Mouse (Mus musculus) forebrain, embryonic 12.5 days (tissue): ENCODE data around the gene Gm1043. TPM values are rescaled to one million over a fixed set of nuclear protein-coding genes. Genes with fewer than 3 reads are reported as not detected.

Experiments
- ATAC-seq: fragments of 200-750 bp; cut with Nextera tagmentation; 2 replicates; pipeline ENCODE4 v1.8.0; 2017; ENCODE audit warnings: moderate TSS enrichment; ENCODE audit not compliant: low FRiP score
- H3K27ac ChIP-seq: fragments of 300-500 bp; sonication (generic); 2 replicates; pipeline ENCODE4 v1.5.1; 2016; ENCODE audit warnings: mild to moderate bottlenecking
- H3K27me3 ChIP-seq: fragments of 300-500 bp; sonication (generic); 2 replicates; pipeline ENCODE4 v1.6.1; 2016; ENCODE audit warnings: mild to moderate bottlenecking
- H3K36me3 ChIP-seq: fragments of 300-500 bp; sonication (generic); replicated peaks from 2 replicates; pipeline ENCODE4 v1.6.1; 2016; ENCODE audit warnings: mild to moderate bottlenecking
- H3K4me1 ChIP-seq: fragments of 300-500 bp; sonication (generic); 2 replicates; pipeline ENCODE4 v1.6.1; 2016
- H3K4me2 ChIP-seq: fragments of 300-500 bp; sonication (generic); 2 replicates; pipeline ENCODE4 v1.6.1; 2016; ENCODE audit warnings: mild to moderate bottlenecking, moderate library complexity
- H3K4me3 ChIP-seq: fragments of 300-500 bp; sonication (generic); replicated peaks from 2 replicates; pipeline ENCODE4 v1.5.1; 2016; ENCODE audit warnings: mild to moderate bottlenecking
- H3K9ac ChIP-seq: fragments of 300-500 bp; sonication (generic); 2 replicates; pipeline ENCODE4 v1.6.1; 2016; ENCODE audit warnings: mild to moderate bottlenecking
- H3K9me3 ChIP-seq: fragments of 300-500 bp; sonication (generic); 2 replicates; pipeline ENCODE4 v1.6.1; 2016
- WGBS: fragments of 180-500 bp; shearing (Covaris S2); methylation state at CpG from one replicate; pipeline ENCODE4 v1.1.7; 2016; 5-methylcytosine and 5-hydroxymethylcytosine counted together
- polyA plus RNA-seq: library from polyadenylated mRNA; unstranded; fragments of >200 nt; fragmentation: Nextera tagmentation; extraction: Ambion mirVana; gene quantifications from 2 replicates; pipeline ENCODE4 v1.2.1, GENCODE M21; 2016

Gm1043 gene
- polyA plus RNA-seq, 1 experiment from 2014 or later = 0.29 TPM

DNA sequence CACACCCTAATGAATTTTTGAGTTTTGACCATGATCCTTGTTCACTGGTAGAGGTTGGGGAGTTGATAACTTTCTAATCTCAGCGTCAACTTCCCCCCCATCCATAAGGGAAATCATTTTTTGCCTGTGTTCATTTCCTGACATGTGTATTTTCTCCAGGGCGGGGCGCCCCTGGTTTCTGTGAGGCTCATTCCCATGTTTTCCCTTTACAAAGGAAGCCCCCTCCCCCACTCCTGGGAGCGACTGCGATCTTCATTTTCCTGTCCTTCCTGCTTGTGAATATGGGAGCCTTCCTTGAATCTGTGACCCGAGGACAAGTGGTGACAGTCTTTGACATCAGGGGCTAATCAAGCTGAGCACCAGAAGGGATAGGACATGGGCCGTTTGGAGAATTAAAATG lies 171.7 kb downstream of the Gm1043 start:
- Histone ChIP-seq H3K9me3 (no peaks in the 10 kb centered on the region), H3K27ac (no peak overlapping the region), H3K4me1 (peaks cover 43% of the 10 kb centered on the region), H3K27me3 (no peaks in the 10 kb centered on the region), H3K4me2 (no peak overlapping the region), H3K36me3 (peaks cover 20% of the 10 kb centered on the region), H3K9ac (no peak overlapping the region), H3K4me3 (no peak overlapping the region)
- no peak for ATAC-seq
- WGBS = 67% methylated on average over 7 of the region's 7 CpGs

DNA sequence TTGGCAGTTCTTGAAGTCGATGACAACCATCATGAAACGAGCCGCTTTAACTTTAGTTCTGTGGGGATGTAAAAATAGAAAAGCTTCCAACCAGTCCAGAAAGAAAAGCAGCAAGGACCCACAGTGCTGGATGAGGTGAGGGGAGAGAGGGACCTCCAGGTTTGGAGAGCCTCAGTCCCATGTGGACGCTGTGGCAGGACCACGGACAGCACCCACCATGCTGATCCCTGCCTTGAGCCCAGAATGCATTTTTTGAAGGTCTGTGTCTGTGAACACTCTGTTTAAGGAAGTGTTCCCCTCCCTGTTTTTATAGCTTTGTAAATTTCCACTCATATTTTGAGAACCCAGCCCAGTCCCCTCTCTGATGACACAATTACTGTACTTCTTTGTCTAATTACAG lies 172.1 kb downstream of the Gm1043 start:
- Histone ChIP-seq H3K4me3 (no peak overlapping the region), H3K27me3 (no peaks in the 10 kb centered on the region), H3K4me1 (peaks cover 43% of the 10 kb centered on the region), H3K9me3 (no peaks in the 10 kb centered on the region), H3K27ac (0 out of 2 replicates have a peak overlapping the region, but pooled peaks have one; percentile 19), H3K9ac (no peak overlapping the region), H3K4me2 (no peak overlapping the region), H3K36me3 (peaks cover 16% of the 10 kb centered on the region)
- no peak for ATAC-seq
- 54% methylated on average over 5 of the region's 5 CpGs for WGBS

DNA sequence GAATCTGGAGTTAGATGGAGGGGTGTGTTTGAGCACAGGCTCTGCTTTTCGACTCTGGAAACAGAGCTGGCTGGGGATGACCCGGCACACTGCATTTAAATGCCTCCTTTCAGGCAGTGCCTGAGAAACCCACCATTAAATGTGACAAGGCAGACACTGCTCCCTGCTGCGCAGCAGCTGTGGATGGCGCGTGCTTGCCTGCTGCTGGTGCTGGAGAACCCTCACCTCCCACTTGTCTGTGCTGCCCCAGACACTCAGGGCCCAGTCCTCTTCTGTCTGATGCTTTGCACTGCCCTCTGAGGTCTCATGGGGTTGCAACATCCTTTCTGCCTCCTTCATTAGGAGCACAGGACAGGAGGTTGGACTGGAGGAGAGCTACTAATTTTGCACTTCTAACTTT lies 176.6 kb downstream of the Gm1043 start:
- H3K4me2 ChIP-seq = no peak overlapping the region
- peaks cover 17% of the 10 kb centered on the region for H3K36me3 ChIP-seq
- peaks cover 24% of the 10 kb centered on the region for H3K4me1 ChIP-seq
- no peak overlapping the region for H3K4me3 ChIP-seq
- no peaks in the 10 kb centered on the region for H3K27me3 ChIP-seq
- H3K27ac ChIP-seq = peak overlapping the region; percentile 26; the same call in 1 of the 2 replicates
- no peaks in the 10 kb centered on the region for H3K9me3 ChIP-seq
- 72% methylated on average over 5 of the region's 5 CpGs for WGBS
- H3K9ac ChIP-seq = 0 out of 2 replicates have a peak overlapping the region, but pooled peaks have one; percentile 4
- peak; percentile 71 for ATAC-seq

DNA sequence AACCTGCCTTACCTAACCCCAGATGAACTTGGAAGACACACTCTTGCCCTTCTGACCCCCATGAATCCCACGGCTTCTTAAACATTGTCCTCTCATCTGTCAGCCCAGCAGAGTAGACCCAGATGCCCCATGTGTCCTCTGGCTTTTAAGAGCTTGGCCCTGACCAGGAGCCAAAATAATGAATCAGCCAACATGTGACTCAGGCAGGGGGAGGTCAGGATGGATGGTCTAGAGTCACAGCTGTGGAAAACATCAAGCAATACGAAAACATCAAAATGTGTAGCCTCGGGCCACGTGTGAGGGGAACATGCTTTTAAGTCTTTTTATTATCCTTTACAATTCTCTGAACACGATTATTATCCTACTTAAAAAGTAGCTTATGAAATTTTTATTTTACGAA lies 178.6 kb downstream of the Gm1043 start:
- H3K36me3 ChIP-seq = peaks cover 36% of the 10 kb centered on the region
- ATAC-seq = no peak
- no peak overlapping the region for H3K4me2 ChIP-seq
- no peaks in the 10 kb centered on the region for H3K27me3 ChIP-seq
- no peak overlapping the region for H3K27ac ChIP-seq
- peaks cover 15% of the 10 kb centered on the region for H3K4me1 ChIP-seq
- H3K4me3 ChIP-seq = no peak overlapping the region
- no peaks in the 10 kb centered on the region for H3K9me3 ChIP-seq
- 87% methylated on average over 6 of the region's 6 CpGs for WGBS
- no peak overlapping the region for H3K9ac ChIP-seq

Other genes starting within 250 kb of the Gm1043 start
- 3.8 and 4.8 TPM in 2 replicates for gene Ppp2r2c, start 216.9 kb upstream of the Gm1043 start, polyA plus RNA-seq
- 7.8 and 7.9 TPM in 2 replicates for gene Wfs1, start 96.2 kb upstream of the Gm1043 start, polyA plus RNA-seq
- 352 and 405 TPM in 2 replicates for gene Crmp1, start 156.6 kb downstream of the Gm1043 start, polyA plus RNA-seq